ENCODE assay signal across 8 mouse cellular contexts in the genomic region with DNA sequence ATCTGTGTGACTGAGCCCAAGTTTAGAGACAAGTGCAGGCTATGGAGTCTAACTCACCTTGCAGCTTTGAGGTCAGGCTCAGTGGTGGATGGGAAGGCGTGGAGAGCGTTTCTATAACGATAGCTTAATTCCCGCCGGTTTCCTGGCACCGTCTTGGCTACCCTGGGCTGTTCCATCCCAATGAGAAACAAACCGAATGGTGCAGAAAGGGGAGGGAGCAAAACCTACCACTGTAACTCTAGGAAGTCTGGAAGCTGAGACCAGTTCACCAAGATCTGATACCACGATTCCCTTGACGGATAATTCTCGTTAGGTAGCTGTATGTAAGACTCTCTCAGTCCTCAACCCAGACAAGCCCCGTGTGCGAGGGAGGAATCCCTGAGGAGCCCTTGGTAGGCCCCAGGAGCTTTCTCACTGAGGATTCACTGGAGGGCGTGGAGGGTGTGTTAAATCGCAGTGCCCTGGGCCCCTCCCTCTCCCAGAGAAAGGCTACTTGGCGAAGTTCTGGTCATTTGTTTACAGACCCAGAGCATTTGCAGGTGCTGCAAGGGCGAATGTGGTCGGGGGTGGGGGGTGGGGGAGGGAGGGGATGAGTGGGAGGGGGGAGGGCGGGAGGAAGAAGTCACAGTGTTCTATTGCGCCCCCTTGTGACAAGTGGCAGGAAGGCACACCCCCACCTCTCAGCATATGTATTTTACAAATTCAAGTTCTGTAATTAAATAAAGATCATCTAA.
DNase-seq lines count a peak whose midpoint lies in the region; ATAC-seq and TF ChIP-seq lines count a peak whose summit lies in the region.

No protein-coding gene starts in this region.

- peak; percentile 40; the same call in 1 of the 2 replicates for TF ChIP-seq CTCF in liver, embryonic 14.5 days (IDR thresholded peaks at IDR 0.05; ENCODE audit: low read depth)

- H3K9me3 ChIP-seq in kidney, embryonic 16.5 days (ENCODE audit: low read length): no peaks in the 10 kb centered on the region
- 0 out of 2 replicates have a peak, but pooled peaks cover 3% of the 10 kb centered on the region for H3K9me3 ChIP-seq in hindbrain, embryonic 10.5 days
- no peaks in the 10 kb centered on the region for H3K9me3 ChIP-seq in liver, embryonic 14.5 days (ENCODE audit: control insufficient read depth, low read length)
- H3K9me3 ChIP-seq in neural tube, embryonic 15.5 days (replicated peaks): no peaks in the 10 kb centered on the region

- no peaks in the 10 kb centered on the region for H3K27me3 ChIP-seq in kidney, embryonic 16.5 days (ENCODE audit: insufficient read depth, low read length)
- H3K27me3 ChIP-seq in hindbrain, embryonic 10.5 days (ENCODE audit: insufficient read depth, poor library complexity, severe bottlenecking): no peaks in the 10 kb centered on the region
- no peaks in the 10 kb centered on the region; the same call in 1 of the 2 replicates for H3K27me3 ChIP-seq in liver, embryonic 14.5 days (ENCODE audit: control insufficient read depth, insufficient read depth, low read length)
- H3K27me3 ChIP-seq in neural tube, embryonic 15.5 days (replicated peaks): no peaks in the 10 kb centered on the region

- H3K27ac ChIP-seq in kidney, embryonic 16.5 days (ENCODE audit: low read length): 0 out of 2 replicates have a peak overlapping the region, but pooled peaks have one; percentile 40
- H3K27ac ChIP-seq in hindbrain, embryonic 10.5 days: peak overlapping the region; percentile 72
- no peak overlapping the region for H3K27ac ChIP-seq in liver, embryonic 14.5 days
- peak overlapping the region; percentile 75 for H3K27ac ChIP-seq in neural tube, embryonic 15.5 days (replicated peaks)

- H3K4me2 ChIP-seq in kidney, embryonic 16.5 days (replicated peaks; ENCODE audit: low read depth, low read length): peak overlapping the region; percentile 53
- peak overlapping the region; percentile 39 for H3K4me2 ChIP-seq in liver, embryonic 14.5 days (ENCODE audit: low read depth)
- H3K4me2 ChIP-seq in neural tube, embryonic 15.5 days: peak overlapping the region; percentile 29; the same call in 1 of the 2 replicates

- peak; percentile 50 for ATAC-seq in kidney, embryonic 16.5 days (ENCODE audit: low FRiP score, low TSS enrichment)
- no peak for ATAC-seq in liver, embryonic 14.5 days (ENCODE audit: insufficient read depth)
- peak; percentile 58 for ATAC-seq in neural tube, embryonic 15.5 days (ENCODE audit: low FRiP score)

- no peaks in the 10 kb centered on the region for H3K36me3 ChIP-seq in kidney, embryonic 16.5 days (ENCODE audit: insufficient read depth, low read length)
- H3K36me3 ChIP-seq in hindbrain, embryonic 10.5 days: peaks cover 10% of the 10 kb centered on the region
- H3K36me3 ChIP-seq in liver, embryonic 14.5 days (replicated peaks; ENCODE audit: control insufficient read depth, insufficient read depth, low read depth): no peaks in the 10 kb centered on the region
- peaks cover 16% of the 10 kb centered on the region for H3K36me3 ChIP-seq in neural tube, embryonic 15.5 days

- H3K4me1 ChIP-seq in kidney, embryonic 16.5 days (ENCODE audit: insufficient read depth, low read length): peaks cover 28% of the 10 kb centered on the region
- H3K4me1 ChIP-seq in hindbrain, embryonic 10.5 days (replicated peaks): peaks cover 32% of the 10 kb centered on the region
- H3K4me1 ChIP-seq in liver, embryonic 14.5 days (replicated peaks; ENCODE audit: control insufficient read depth in 2 of 2, insufficient read depth in 2 of 2, low read length in 1 of 2): peaks cover 0 to 16% of the 10 kb centered on the region in 2 experiments; a peak in 3 of 4 replicates
- peaks cover 31% of the 10 kb centered on the region for H3K4me1 ChIP-seq in neural tube, embryonic 15.5 days

- no peak for TF ChIP-seq EP300 in liver, embryonic 14.5 days (IDR thresholded peaks at IDR 0.05; ENCODE audit: low read depth)

- 11% methylated on average over 18 of the region's 19 CpGs for WGBS in kidney, embryonic 16.5 days
- 4% methylated on average over 19 of the region's 19 CpGs for WGBS in hindbrain, embryonic 10.5 days
- WGBS in liver, embryonic 14.5 days (ENCODE audit: insufficient replicate concordance): 13% methylated on average over 19 of the region's 19 CpGs
- WGBS in neural tube, embryonic 15.5 days: 10% methylated on average over 19 of the region's 19 CpGs

- H3K4me3 ChIP-seq in kidney, embryonic 16.5 days (ENCODE audit: low read length): peak overlapping the region; percentile 32
- peak overlapping the region; percentile 34 for H3K4me3 ChIP-seq in hindbrain, embryonic 10.5 days
- H3K4me3 ChIP-seq in liver, embryonic 14.5 days (ENCODE audit: insufficient read depth in 1 of 2, low read depth in 2 of 2, low read length in 2 of 2): no peak overlapping the region
- H3K4me3 ChIP-seq in neural tube, embryonic 15.5 days (replicated peaks): no peak overlapping the region

- intact Hi-C loops in gastrocnemius, postnatal 14 days (cut with DNase I; ENCODE audit: low total_unique reads): no loop called here

- peak overlapping the region; percentile 4; the same call in 1 of the 2 replicates for H3K9ac ChIP-seq in kidney, embryonic 16.5 days (replicated peaks; ENCODE audit: low read length)
- H3K9ac ChIP-seq in liver, embryonic 14.5 days (replicated peaks): no peak overlapping the region
- no peak overlapping the region for H3K9ac ChIP-seq in neural tube, embryonic 15.5 days (replicated peaks)

- no peak for DNase-seq in kidney, adult 9 months
- DNase-seq in embryo, embryonic 10 days (ENCODE audit: low spot score): peak; percentile 76
- peak; percentile 38 for DNase-seq in hindbrain, embryonic 10.5 days (ENCODE audit: low spot score)
- no peak for DNase-seq in liver, embryonic 14.5 days (ENCODE audit: low read depth in 3 of 3, low spot score in 3 of 3)
- no peak for DNase-seq in gastrocnemius, postnatal 14 days
- DNase-seq in yolk sac, embryonic 10.5 days (ENCODE audit: low spot score): no peak

Comparison
In these comparisons a context has a peak if more than half of its experiments do, and no peak if none do; other contexts are left out.
1. H3K4me3 ChIP-seq: peak in kidney, embryonic 16.5 days (single experiment) and hindbrain, embryonic 10.5 days (single experiment); none in liver, embryonic 14.5 days (0 of 2) and neural tube, embryonic 15.5 days (single experiment).
2. DNase-seq: peak in embryo, embryonic 10 days (single experiment) and hindbrain, embryonic 10.5 days (single experiment); none in kidney, adult 9 months (single experiment), liver, embryonic 14.5 days (0 of 3), gastrocnemius, postnatal 14 days (single experiment) and yolk sac, embryonic 10.5 days (single experiment).
3. Peak in every context shown above with its lines, with median percentiles within 50 percentile points of each other: H3K4me2 ChIP-seq.